Mouse (Mus musculus) urinary bladder, postnatal 25 days (tissue): ENCODE measurements around the gene Ctsr.
"Not testable (repeated sequence)": the region's sequence is repeated elsewhere in the genome, so short reads cannot be mapped to it uniquely, and the experiment has no call there.

ENCODE experiments used
- DNase-seq: peaks from one replicate; pipeline ENCODE4 v3.0.0; 2022; ENCODE audit warnings: low spot score

Ctsr gene

GRCm38 (mm10) chr13:61164156-61164555 lies at the start of gene Ctsr:
TSS of gene Ctsr (minus strand) at chr13:61164256.
- DNase-seq, result no peak

GRCm38 (mm10) chr13:61203310-61203709 lies 39.3 kb upstream of the Ctsr start, which contains the start of gene Cts6:
TSS of gene Cts6 (minus strand) at chr13:61203410.
- DNase-seq, result no peak

GRCm38 (mm10) chr13:61185151-61185933 lies 21.3 kb upstream of the Ctsr start:
- not testable (repeated sequence) for DNase-seq

- no peak for DNase-seq
Measured at GRCm38 (mm10) chr13:61164622-61165021, 566 bp upstream of the Ctsr start.
